Mouse (Mus musculus): ENCODE data around the gene Etv6.

DNA sequence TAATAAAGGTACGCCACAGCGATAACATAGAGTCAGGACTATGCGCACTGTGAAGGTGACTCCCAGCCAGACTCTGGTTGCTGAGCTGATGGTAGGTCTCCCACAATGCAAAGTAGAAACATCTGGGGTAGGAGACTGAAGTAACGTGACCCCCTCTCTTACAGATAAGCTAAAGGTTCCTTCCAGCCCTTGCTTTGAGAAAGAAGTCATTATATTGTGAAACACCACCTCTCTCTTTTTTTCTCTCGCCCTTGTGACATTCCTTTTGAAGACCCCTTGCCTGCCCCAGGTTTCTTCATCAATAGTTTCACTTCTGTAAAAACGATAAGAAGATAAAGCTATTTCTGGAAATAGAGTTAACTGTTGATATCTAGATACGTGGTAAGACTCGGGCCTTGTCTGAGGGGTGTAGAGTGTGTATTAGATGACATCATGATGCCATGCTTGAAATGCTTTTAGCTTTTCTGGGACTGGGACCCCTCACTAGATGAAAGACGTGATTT is 99.4 kb downstream of the Etv6 start:
- TF ChIP-seq CTCF (IDR thresholded peaks at IDR 0.05; ENCODE audit: insufficient read depth, low read length) (no peak), POLR2A (IDR thresholded peaks at IDR 0.05; ENCODE audit: borderline replicate concordance, extremely low read depth, low read depth, low read length) (no peak)
